Mouse (Mus musculus) ES-Bruce4 (cell line): ENCODE measurements around the gene Vmn2r12.
"Not testable (repeated sequence)": the region's sequence is repeated elsewhere in the genome, so short reads cannot be mapped to it uniquely, and the experiment has no call there.

ENCODE experiments used
- CTCF ChIP-seq: IDR thresholded peaks from one replicate; pipeline ENCODE4 v1.8.1; 2011; ENCODE audit warnings: low read depth, low read length
- EP300 ChIP-seq: IDR thresholded peaks from 2 replicates; pipeline ENCODE4 v1.6.1; 2011; ENCODE audit warnings: low read depth, low read length; ENCODE audit not compliant: insufficient read depth
- POLR2A ChIP-seq: IDR thresholded peaks from one replicate; pipeline ENCODE4 v1.8.1; 2011; ENCODE audit warnings: low read length; ENCODE audit not compliant: insufficient read depth

DNA sequence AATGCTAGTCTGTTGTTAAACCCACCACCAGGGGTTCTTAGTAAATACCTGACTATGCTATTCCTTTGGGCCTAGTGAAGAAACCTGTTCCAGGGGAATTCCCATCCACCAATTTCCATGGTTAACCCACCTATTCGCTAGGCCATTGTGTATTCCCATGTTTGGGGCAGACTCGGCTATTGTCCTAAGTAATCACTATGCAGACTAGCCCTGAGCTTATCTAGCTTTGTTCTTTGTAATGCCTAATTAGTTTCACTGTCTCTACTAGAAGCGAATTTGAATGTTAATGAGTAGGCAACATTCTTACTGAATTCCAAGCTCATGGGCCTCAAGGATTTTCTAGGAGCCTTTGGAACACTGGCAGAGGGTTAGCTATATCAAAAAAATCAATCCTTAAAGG lies 1.3 kb downstream of the Vmn2r12 start:
- not testable (repeated sequence) for TF ChIP-seq CTCF, POLR2A, EP300
